In genomic region chrY:89126246-89126645, GRCm38 (mm10) we compare ENCODE assay signal across 8 mouse cellular contexts.
A peak's percentile ranks its signal among the peaks of the same experiment; 100 is the strongest.
DNase-seq lines count a peak whose midpoint lies in the region; TF ChIP-seq lines count a peak whose summit lies in the region.
"Not testable (repeated sequence)": the region's sequence is repeated elsewhere in the genome, so short reads cannot be mapped to it uniquely, and the experiment has no call there.

No protein-coding gene starts in this region.

- H3K4me3 ChIP-seq in left cerebral cortex, adult 2 months = not testable (repeated sequence)

- DNase-seq in adrenal gland, adult 2 months = peak; percentile 3
- peak; percentile 0 for DNase-seq in cerebellum, postnatal 10 days
- DNase-seq in heart, adult 8-10 months (ENCODE audit: low spot score) = peak; percentile 3
- DNase-seq in kidney, adult 9 months = peak; percentile 57
- peak; percentile 6 to 12 for DNase-seq in left cerebral cortex, adult 2 months (ENCODE audit: extremely low spot score in 1 of 2, low spot score in 2 of 2)
- peak; percentile 6 to 23 for DNase-seq in lung, postnatal 4 days
- DNase-seq in spleen, postnatal 10 days (ENCODE audit: low spot score in 2 of 2) = peak; percentile 0 to 3
- DNase-seq in thymus, postnatal 4 days = peak; percentile 0

- TF ChIP-seq CTCF in left cerebral cortex, adult 2 months (IDR thresholded peaks at IDR 0.05) = not testable (repeated sequence)

- intact Hi-C loops in left cerebral cortex, adult 2 months (cut with DNase I) = not testable (repeated sequence)

- H3K27ac ChIP-seq in left cerebral cortex, adult 2 months = not testable (repeated sequence)

Comparison
In these comparisons a context has a peak if more than half of its experiments do, and no peak if none do; other contexts are left out.
1. DNase-seq: peak in every context shown above with its lines; median percentile 57 in kidney, adult 9 months; 14 in lung, postnatal 4 days; 9 in left cerebral cortex, adult 2 months; 3 in adrenal gland, adult 2 months; 3 in heart, adult 8-10 months; 2 in spleen, postnatal 10 days; 0 in cerebellum, postnatal 10 days; 0 in thymus, postnatal 4 days.